Mouse (Mus musculus) yolk sac, embryonic 10.5 days (tissue): Measurements from ENCODE around the gene Chrna1.
"Not testable (repeated sequence)": the region's sequence is repeated elsewhere in the genome, so short reads cannot be mapped to it uniquely, and the experiment has no call there.

Experiments used
- DNase-seq: peaks from one replicate; pipeline ENCODE4 v3.0.0-alpha.2; 2017; ENCODE audit warnings: low spot score

Gene Chrna1

GRCm38 (mm10) chr2:73557061-73557460, 23.1 kb downstream of the Chrna1 start:
- not testable (repeated sequence) for DNase-seq

GRCm38 (mm10) chr2:73554389-73554788, 25.7 kb downstream of the Chrna1 start:
- DNase-seq, result no peak

GRCm38 (mm10) chr2:73552926-73553325, 27.2 kb downstream of the Chrna1 start:
- DNase-seq, result no peak

GRCm38 (mm10) chr2:73550725-73551124, 29.4 kb downstream of the Chrna1 start:
- DNase-seq, result no peak

- DNase-seq, result no peak
Observed at GRCm38 (mm10) chr2:73548542-73548941, 31.6 kb downstream of the Chrna1 start.

- no peak for DNase-seq
Observed at GRCm38 (mm10) chr2:73547256-73547655, 32.9 kb downstream of the Chrna1 start.

- DNase-seq, result no peak
Observed at GRCm38 (mm10) chr2:73545556-73545955, 34.6 kb downstream of the Chrna1 start.

- DNase-seq, result no peak
Observed at GRCm38 (mm10) chr2:73540450-73541162, 39.5 kb downstream of the Chrna1 start.

GRCm38 (mm10) chr2:73539697-73540096, 40.4 kb downstream of the Chrna1 start:
- no peak for DNase-seq

GRCm38 (mm10) chr2:73539141-73539540, 41.0 kb downstream of the Chrna1 start:
- no peak for DNase-seq

GRCm38 (mm10) chr2:73538590-73538989, 41.5 kb downstream of the Chrna1 start:
- DNase-seq, result no peak

- DNase-seq, result no peak
Observed at GRCm38 (mm10) chr2:73536091-73536783, 43.9 kb downstream of the Chrna1 start.

GRCm38 (mm10) chr2:73534720-73535119, 45.4 kb downstream of the Chrna1 start:
- DNase-seq, result no peak

GRCm38 (mm10) chr2:73530487-73530886, 49.7 kb downstream of the Chrna1 start:
- no peak for DNase-seq

GRCm38 (mm10) chr2:73529356-73530330, 50.5 kb downstream of the Chrna1 start, which contains the start of gene Wipf1:
TSS of gene Wipf1 (minus strand) at chr2:73529734.
- peak; percentile 83 for DNase-seq

GRCm38 (mm10) chr2:73528516-73529355, 51.4 kb downstream of the Chrna1 start:
- peak; percentile 73 for DNase-seq

- no peak for DNase-seq
Observed at GRCm38 (mm10) chr2:73527956-73528355, 52.2 kb downstream of the Chrna1 start.

GRCm38 (mm10) chr2:73526691-73527090, 53.4 kb downstream of the Chrna1 start:
- no peak for DNase-seq

- DNase-seq, result no peak
Observed at GRCm38 (mm10) chr2:73522891-73523290, 57.2 kb downstream of the Chrna1 start.

GRCm38 (mm10) chr2:73522336-73522735, 57.8 kb downstream of the Chrna1 start:
- DNase-seq, result no peak

GRCm38 (mm10) chr2:73521737-73522136, 58.4 kb downstream of the Chrna1 start:
- DNase-seq, result no peak
